Mouse (Mus musculus) intestine, postnatal 0 days (tissue): ENCODE measurements around the gene Gapvd1. TPM values are rescaled to one million over a fixed set of nuclear protein-coding genes. Genes with fewer than 3 reads are reported as not detected.
A peak's percentile ranks its signal among the peaks of the same experiment; 100 is the strongest.
"Not testable (repeated sequence)": the region's sequence is repeated elsewhere in the genome, so short reads cannot be mapped to it uniquely, and the experiment has no call there.

ENCODE experiments used
- ATAC-seq: fragments of 200-750 bp; cut with Nextera tagmentation; 2 replicates; pipeline ENCODE4 v1.8.0; 2017; ENCODE audit warnings: mild to moderate bottlenecking, moderate TSS enrichment, moderate library complexity
- H3K27ac ChIP-seq: fragments of 300-500 bp; sonication (generic); 2 replicates; pipeline ENCODE4 v1.5.1; 2014; ENCODE audit warnings: mild to moderate bottlenecking, low read depth, low read length, moderate library complexity
- H3K27me3 ChIP-seq: fragments of 300-500 bp; sonication (generic); replicated peaks from 2 replicates; pipeline ENCODE4 v1.6.1; 2014; ENCODE audit warnings: low read length, mixed read lengths; ENCODE audit not compliant: control insufficient read depth, insufficient read depth
- H3K36me3 ChIP-seq: fragments of 300-500 bp; sonication (generic); 2 replicates; pipeline ENCODE4 v1.6.1; 2014; ENCODE audit warnings: mild to moderate bottlenecking, moderate library complexity; ENCODE audit not compliant: control insufficient read depth, insufficient read depth
- H3K4me1 ChIP-seq: fragments of 300-500 bp; sonication (generic); replicated peaks from 2 replicates; pipeline ENCODE4 v1.6.1; 2014; ENCODE audit warnings: antibody characterized with exemption, low read length, mixed read lengths; ENCODE audit not compliant: control insufficient read depth, insufficient read depth
- H3K4me2 ChIP-seq: fragments of 300-500 bp; sonication (generic); replicated peaks from 2 replicates; pipeline ENCODE4 v1.6.1; 2014; ENCODE audit warnings: low read depth, mild to moderate bottlenecking, moderate library complexity
- H3K4me3 ChIP-seq: fragments of 300-500 bp; sonication (generic); 2 replicates; pipeline ENCODE4 v1.5.1; 2014; ENCODE audit warnings: low read depth, low read length
- H3K9ac ChIP-seq: fragments of 300-500 bp; sonication (generic); 2 replicates; pipeline ENCODE4 v1.6.1; 2014; ENCODE audit warnings: mild to moderate bottlenecking, low read depth, low read length
- H3K9me3 ChIP-seq: fragments of 300-500 bp; sonication (generic); 2 replicates; pipeline ENCODE4 v1.6.1; 2016; ENCODE audit warnings: mixed run types; ENCODE audit not compliant: control insufficient read depth
- CTCF ChIP-seq: sonication (generic); IDR thresholded peaks from 2 replicates; pipeline ENCODE4 v1.5.1; 2016; ENCODE audit warnings: low read depth, mild to moderate bottlenecking, control low read depth, antibody characterized with exemption, moderate library complexity
- WGBS: fragments of 180-500 bp; shearing (Covaris S2); extraction: QIAGEN DNeasy Blood & Tissue Kit; methylation state at CpG from one replicate; pipeline ENCODE4 v1.1.7; 2014; 5-methylcytosine and 5-hydroxymethylcytosine counted together
- polyA plus RNA-seq: library from polyadenylated mRNA; unstranded; fragments of >200 nt; fragmentation: Nextera tagmentation; extraction: Ambion mirVana; gene quantifications from 2 replicates; pipeline ENCODE4 v1.2.1, GENCODE M21; 2015

Gene Gapvd1
- polyA plus RNA-seq, 1 experiment from 2014 or later, result 31.3 TPM

GRCm38 (mm10) chr2:34764801-34765200 lies 9.8 kb upstream of the Gapvd1 start:
- Histone ChIP-seq H3K4me2 (no peak overlapping the region), H3K27ac (no peak overlapping the region), H3K4me3 (no peak overlapping the region), H3K4me1 (no peaks in the 10 kb centered on the region), H3K36me3 (no peaks in the 10 kb centered on the region), H3K9ac (no peak overlapping the region), H3K9me3 (no peaks in the 10 kb centered on the region), H3K27me3 (no peaks in the 10 kb centered on the region)
- TF ChIP-seq CTCF, result no peak
- 61% methylated on average over 12 of the region's 12 CpGs for WGBS
- ATAC-seq, result no peak

GRCm38 (mm10) chr2:34762872-34763271 lies 7.8 kb upstream of the Gapvd1 start:
- no peaks in the 10 kb centered on the region for H3K36me3 ChIP-seq
- no peaks in the 10 kb centered on the region for H3K9me3 ChIP-seq
- H3K4me3 ChIP-seq, result no peak overlapping the region
- ATAC-seq, result no peak
- H3K9ac ChIP-seq, result no peak overlapping the region
- H3K4me2 ChIP-seq, result no peak overlapping the region
- TF ChIP-seq CTCF, result no peak
- 55% methylated on average over 2 of the region's 2 CpGs for WGBS
- H3K4me1 ChIP-seq, result no peaks in the 10 kb centered on the region
- no peak overlapping the region for H3K27ac ChIP-seq
- H3K27me3 ChIP-seq, result no peaks in the 10 kb centered on the region

- H3K27me3 ChIP-seq, result no peaks in the 10 kb centered on the region
- ATAC-seq, result no peak
- H3K27ac ChIP-seq, result no peak overlapping the region
- no peak overlapping the region for H3K4me2 ChIP-seq
- WGBS, result 60% methylated on average over 2 of the region's 2 CpGs
- H3K9ac ChIP-seq, result no peak overlapping the region
- TF ChIP-seq CTCF, result no peak
- H3K4me3 ChIP-seq, result no peak overlapping the region
- no peaks in the 10 kb centered on the region for H3K36me3 ChIP-seq
- no peaks in the 10 kb centered on the region for H3K4me1 ChIP-seq
- H3K9me3 ChIP-seq, result no peaks in the 10 kb centered on the region
Observed at GRCm38 (mm10) chr2:34762174-34762573, 7.1 kb upstream of the Gapvd1 start.

GRCm38 (mm10) chr2:34761272-34761671 lies 6.2 kb upstream of the Gapvd1 start:
- not testable (repeated sequence) for ATAC-seq, H3K4me2 ChIP-seq, H3K27ac ChIP-seq

GRCm38 (mm10) chr2:34757341-34757740 lies 2.3 kb upstream of the Gapvd1 start:
- WGBS, result 63% methylated on average over 1 of the region's 1 CpGs
- Histone ChIP-seq H3K9ac (no peak overlapping the region), H3K27ac (no peak overlapping the region), H3K27me3 (no peaks in the 10 kb centered on the region), H3K9me3 (no peaks in the 10 kb centered on the region), H3K36me3 (no peaks in the 10 kb centered on the region), H3K4me2 (no peak overlapping the region), H3K4me3 (no peak overlapping the region), H3K4me1 (no peaks in the 10 kb centered on the region; the same call in 1 of the 2 replicates)
- TF ChIP-seq CTCF, result no peak
- ATAC-seq, result no peak

More at GRCm38 (mm10) chr2:34761272-34761671, 6.2 kb upstream of the Gapvd1 start:
- H3K9ac ChIP-seq, H3K27me3 ChIP-seq, H3K4me1 ChIP-seq, H3K36me3 ChIP-seq, H3K9me3 ChIP-seq, H3K4me3 ChIP-seq: not testable (repeated sequence)
- WGBS, result 88% methylated on average over 5 of the region's 5 CpGs

- Histone ChIP-seq H3K4me1 (no peaks in the 10 kb centered on the region; the same call in 1 of the 2 replicates), H3K9me3 (no peaks in the 10 kb centered on the region), H3K9ac (peak overlapping the region; percentile 97), H3K4me3 (peak overlapping the region; percentile 95), H3K36me3 (no peaks in the 10 kb centered on the region), H3K4me2 (peak overlapping the region; percentile 74), H3K27ac (peak overlapping the region; percentile 90), H3K27me3 (no peaks in the 10 kb centered on the region)
- peak; percentile 91 for ATAC-seq
- under 1% methylated on average over 92 of the region's 106 CpGs for WGBS
- peak; percentile 55 for TF ChIP-seq CTCF
Observed at GRCm38 (mm10) chr2:34753811-34754550, 1.1 kb downstream of the Gapvd1 start.
